Mouse (Mus musculus) bone marrow, adult 2 months (tissue): ENCODE results near the gene Rasd1.

Experiments
- CTCF ChIP-seq: fragments of 200-500 bp; IDR thresholded peaks from 2 replicates; pipeline ENCODE4 v1.5.1; 2011; ENCODE audit warnings: low read length, control low read depth; ENCODE audit not compliant: control insufficient read depth, insufficient read depth
- POLR2A ChIP-seq: fragments of 200-500 bp; IDR thresholded peaks from 2 replicates; pipeline ENCODE4 v1.6.1; 2011; ENCODE audit warnings: low read depth, mild to moderate bottlenecking, control low read depth, low read length, borderline replicate concordance; ENCODE audit not compliant: control insufficient read depth

GRCm38 (mm10) chr11:59919401-59919800 is 45.3 kb downstream of the Rasd1 start:
- TF ChIP-seq CTCF (no peak), POLR2A (no peak)
